Mouse (Mus musculus) ES-Bruce4 (cell line): Measurements from ENCODE around the gene Olfr430.

Source experiments
- CTCF ChIP-seq: IDR thresholded peaks from one replicate; pipeline ENCODE4 v1.8.1; 2011; ENCODE audit warnings: low read depth, low read length
- POLR2A ChIP-seq: IDR thresholded peaks from one replicate; pipeline ENCODE4 v1.8.1; 2011; ENCODE audit warnings: low read length; ENCODE audit not compliant: insufficient read depth

GRCm38 (mm10) chr1:174103735-174104134 is 37.3 kb downstream of the Olfr430 start:
- no peak for TF ChIP-seq POLR2A
- no peak for TF ChIP-seq CTCF
